Mouse (Mus musculus) ES-E14 (cell line): Measurements from ENCODE around the gene Mid2.

Experiments used
- CHD2 ChIP-seq: IDR thresholded peaks from 2 replicates; pipeline ENCODE4 v1.6.1; 2014; ENCODE audit warnings: mild to moderate bottlenecking, low read depth, low read length, inconsistent platforms
- MAFK ChIP-seq: IDR thresholded peaks from 2 replicates; pipeline ENCODE4 v1.6.1; 2014; ENCODE audit warnings: mild to moderate bottlenecking, low read depth, low read length, inconsistent platforms; ENCODE audit not compliant: insufficient read depth

GRCm38 (mm10) chrX:140675444-140675843 lies 11.0 kb downstream of the Mid2 start:
- TF ChIP-seq MAFK: no peak
- no peak for TF ChIP-seq CHD2
